Mouse (Mus musculus): Measurements from ENCODE around the gene Kif19a. TPM values are rescaled to one million over a fixed set of nuclear protein-coding genes. Genes with fewer than 3 reads are reported as not detected.

Kif19a gene
- total RNA-seq, 2 experiments from 2014 or later, result 0.42 to 1.3 TPM

DNA sequence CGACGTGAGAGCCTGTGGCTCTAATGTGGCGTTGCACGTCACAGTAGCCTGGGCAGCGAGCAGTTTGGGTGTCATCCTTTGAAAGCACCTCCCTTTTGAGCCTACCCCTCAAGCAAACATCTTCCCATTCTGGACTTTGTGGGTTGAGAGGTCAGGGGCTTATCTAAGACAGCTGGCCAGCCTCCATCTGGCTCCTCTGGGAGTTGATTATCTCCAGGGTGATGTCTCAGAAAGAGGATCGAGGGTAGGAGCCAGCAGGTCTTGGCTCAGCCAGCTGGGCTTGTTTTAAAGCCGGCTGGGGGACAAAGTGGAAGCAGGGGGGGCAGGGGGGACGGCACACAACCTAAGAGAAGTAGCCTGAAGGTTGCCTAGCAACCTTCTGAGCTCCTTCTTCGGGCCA, 14.9 kb downstream of the Kif19a start:
- DNase-seq, result peak; percentile 58 to 65

DNA sequence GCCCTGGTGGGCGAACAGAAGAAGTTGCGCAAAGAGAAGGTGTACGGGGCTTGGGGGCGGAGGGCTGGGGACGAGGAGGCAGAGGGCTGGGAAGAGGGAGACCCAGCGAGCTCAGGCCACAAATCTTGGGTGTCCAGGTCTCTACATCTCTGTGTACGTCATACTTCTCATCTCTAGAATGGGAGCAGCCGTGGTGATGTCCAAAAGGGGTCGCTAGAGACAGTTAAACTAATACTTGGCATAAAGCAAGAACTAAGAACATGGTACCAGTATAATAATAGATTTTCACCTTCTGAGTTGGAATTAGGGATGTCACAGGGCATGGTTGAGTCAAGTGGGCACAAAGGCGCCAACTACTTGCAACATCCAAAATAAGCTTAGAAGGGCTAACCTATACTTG, 20.7 kb downstream of the Kif19a start:
- DNase-seq, result no peak

DNA sequence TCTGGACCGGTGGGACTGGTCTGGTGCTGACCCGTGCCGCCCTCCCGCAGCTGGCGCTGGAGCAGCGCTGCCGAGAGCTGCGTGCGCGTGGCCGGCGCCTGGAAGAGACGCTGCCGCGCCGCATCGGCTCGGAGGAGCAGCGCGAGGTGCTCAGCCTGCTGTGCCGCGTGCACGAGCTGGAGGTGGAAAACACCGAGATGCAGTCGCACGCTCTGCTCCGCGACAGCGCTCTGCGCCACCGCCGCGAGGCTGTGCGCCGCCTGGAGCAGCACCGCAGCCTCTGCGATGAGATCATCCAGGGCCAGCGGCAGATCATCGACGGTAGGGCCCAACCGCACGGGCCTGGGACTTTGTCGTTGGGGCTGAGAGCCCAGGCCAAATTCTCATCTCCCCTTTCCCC, 21.1 kb downstream of the Kif19a start:
- no peak for DNase-seq

DNA sequence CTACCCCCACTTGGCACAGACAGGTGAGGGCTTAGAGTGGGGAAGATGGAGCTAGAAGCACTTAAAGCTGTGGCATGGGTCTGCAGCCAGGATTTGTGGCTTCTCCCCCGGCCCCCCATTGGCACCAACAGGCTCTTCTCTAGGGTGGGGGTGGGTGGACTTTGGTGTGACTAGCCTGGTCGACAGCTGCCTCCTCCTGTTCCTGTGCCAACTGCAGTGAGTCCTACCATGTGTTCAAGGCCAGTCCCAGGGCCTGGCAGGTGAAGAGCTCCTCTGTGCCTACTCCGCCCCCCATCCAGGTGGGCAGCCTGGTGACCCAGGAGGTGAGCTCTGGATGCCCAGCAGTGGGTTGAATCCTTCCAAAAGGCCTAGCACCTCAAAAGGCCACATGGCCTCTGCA, 22.4 kb downstream of the Kif19a start:
- DNase-seq, result no peak

DNA sequence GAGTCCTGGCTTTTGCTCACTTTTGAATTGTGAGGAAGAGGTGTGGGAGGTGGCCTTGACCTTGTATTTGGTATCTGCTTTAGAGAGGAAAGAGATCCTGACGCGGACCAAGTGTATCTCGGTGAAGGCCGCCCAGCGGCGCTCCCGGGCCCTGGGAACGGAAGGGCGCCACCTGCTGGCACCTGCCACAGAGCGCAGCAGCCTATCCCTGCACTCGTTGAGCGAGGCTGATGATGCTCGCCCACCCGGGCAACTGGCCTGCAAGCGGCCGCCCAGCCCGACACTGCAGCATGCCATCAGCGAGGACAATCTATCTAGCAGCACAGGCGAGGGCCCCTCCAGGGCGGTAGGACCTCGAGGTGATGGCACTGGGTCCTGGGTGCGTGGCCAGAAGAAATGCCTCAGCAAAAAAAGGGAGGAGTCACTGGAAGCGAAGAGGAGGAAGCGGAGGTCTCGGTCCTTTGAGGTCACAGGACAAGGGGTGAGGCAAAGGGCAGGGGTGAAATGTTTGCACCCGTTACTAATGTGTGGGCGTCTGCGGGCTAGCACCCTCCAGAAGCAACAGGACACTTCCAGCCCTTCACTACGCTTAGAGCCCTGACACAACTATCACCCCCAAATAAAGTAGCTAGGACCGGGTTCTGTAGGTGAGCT, 24.0 kb downstream of the Kif19a start:
- peak; percentile 79 to 87 for DNase-seq

DNA sequence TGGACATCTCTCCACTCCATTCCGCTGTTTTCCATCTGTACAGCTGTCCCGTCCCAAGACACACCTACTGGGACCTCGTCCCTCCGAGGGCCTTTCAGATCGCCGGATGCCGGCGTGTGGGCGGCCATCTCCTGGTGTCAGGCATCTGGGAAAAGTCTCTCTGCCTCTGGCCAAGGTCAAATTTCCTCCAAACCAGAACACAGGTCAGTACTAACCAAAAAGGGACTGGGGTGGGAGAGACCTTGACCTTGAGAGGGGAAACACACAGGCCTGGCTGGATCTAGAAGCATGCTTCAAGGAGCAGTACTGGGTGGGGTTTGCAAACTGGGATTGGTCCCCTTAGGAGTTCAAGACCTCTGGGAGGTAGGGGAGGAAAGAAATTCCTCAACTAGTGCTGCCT, 24.5 kb downstream of the Kif19a start:
- no peak for DNase-seq

DNA sequence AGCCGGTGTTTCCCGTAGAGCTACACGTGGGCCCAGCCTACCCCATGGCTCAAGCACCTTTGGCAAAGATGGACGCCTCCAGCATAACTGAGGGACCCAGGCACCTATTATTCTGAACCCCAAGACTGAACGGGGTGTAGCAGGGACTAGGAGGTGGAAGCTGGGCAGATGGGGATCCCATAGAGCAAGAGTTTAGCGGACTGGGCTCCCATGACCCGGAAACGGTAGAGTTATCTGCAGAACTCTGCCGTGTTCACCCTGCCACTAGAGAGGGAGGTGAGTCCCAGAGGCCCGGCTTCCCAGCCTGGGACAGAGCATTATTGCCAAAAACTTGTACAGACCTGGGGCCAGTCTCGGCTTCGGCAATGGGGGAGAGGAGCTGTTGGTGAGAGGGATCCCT, 25.0 kb downstream of the Kif19a start:
- no peak for DNase-seq

DNA sequence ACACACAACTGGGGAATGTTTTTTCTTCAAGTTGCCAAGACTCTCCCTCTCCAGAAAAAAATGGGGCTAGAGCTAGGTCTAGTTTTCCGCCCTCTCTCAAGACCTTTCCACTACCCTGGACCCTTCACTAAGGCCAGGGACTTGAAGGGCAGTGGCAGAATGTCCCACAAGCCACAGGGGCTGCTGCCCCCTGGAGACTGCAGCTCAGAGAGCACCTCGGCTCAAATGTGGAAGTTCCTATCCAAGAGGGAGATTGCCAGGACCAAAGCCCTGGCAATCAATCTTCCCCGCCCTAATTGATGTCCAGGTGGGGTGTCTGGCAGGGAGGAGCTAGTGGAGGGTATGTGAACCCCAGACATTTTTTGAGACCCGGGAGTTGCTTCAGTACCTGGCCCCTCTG, 25.7 kb downstream of the Kif19a start:
- no peak for DNase-seq

DNA sequence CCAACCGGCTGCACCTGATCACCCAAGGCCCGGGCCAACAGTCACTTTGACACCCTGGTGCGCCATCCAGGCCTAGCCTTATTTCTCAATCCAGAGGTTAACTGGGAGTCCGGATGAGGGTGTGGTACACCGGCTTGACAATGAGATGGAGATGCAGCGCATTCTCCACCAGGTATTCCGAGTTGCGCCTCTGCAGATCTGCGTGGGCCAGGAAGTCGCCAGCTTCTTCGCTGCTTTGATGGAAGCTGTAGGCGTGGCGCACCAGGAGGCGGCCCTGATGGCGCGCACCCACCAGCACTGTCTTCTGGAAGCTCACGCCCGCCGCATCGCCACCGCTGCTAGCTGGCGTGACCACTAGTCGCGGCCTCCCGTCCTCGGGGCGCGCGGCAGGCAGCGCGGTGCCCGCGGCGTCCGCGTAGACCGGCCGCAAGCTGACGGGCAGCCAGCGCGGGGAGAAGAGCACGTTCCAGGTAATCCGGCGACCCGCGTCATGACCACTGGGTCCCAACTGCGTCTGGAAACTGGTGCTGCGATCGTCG, 26.2 kb downstream of the Kif19a start:
- no peak for DNase-seq

DNA sequence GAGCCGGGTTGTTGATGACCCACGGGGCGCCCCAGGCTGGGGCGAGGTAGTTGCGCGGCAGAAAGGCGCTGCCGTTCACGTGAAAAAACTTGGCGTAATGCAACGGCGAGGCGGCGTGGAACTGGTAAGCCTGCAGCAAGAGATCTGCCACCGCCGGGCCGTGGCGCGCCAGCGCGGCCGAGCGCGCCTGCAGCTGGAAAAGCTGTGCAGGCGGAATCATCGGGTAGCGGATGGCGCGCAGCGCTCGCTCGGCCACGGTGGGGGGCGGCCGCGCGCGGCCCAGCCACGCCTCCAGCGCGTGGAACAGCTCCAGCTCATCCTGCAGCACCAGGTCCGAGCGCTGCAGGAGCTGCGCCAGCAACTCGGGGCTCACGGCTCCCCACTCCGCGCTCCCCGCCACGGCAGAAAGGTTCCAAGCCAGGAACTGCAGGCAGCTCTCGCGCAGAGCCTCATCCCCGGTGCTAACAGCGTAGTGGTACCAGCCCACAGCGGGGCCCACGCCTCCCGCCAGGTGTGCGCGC, 26.8 kb downstream of the Kif19a start:
- DNase-seq, result no peak

DNA sequence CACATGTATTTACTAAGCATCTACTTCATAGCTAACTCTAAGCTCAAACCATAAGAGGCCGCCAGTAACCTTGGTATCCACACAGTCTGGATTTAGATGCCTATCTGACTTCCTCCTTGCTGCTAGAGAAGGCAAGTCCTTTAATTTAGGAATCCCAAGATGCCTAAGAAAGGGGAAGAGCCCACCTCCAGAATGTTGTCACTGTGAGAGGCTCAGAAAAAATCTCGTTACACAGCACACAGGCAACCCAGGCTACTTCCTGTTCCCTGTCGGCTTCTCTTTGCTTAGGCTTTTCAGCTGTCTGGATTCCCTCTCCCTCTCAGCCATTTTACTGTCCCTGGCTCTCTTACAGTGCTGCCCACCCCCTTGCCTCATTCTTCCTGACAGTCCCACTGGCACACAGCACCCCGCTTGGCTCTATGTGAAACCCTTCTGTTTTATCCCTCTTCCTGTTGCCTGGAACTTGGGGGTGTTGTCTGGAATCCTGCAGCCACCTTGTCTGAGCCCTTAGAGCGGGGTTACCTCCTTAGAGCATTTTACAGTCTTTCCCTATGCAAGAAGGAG, 27.8 kb downstream of the Kif19a start:
- no peak for DNase-seq

DNA sequence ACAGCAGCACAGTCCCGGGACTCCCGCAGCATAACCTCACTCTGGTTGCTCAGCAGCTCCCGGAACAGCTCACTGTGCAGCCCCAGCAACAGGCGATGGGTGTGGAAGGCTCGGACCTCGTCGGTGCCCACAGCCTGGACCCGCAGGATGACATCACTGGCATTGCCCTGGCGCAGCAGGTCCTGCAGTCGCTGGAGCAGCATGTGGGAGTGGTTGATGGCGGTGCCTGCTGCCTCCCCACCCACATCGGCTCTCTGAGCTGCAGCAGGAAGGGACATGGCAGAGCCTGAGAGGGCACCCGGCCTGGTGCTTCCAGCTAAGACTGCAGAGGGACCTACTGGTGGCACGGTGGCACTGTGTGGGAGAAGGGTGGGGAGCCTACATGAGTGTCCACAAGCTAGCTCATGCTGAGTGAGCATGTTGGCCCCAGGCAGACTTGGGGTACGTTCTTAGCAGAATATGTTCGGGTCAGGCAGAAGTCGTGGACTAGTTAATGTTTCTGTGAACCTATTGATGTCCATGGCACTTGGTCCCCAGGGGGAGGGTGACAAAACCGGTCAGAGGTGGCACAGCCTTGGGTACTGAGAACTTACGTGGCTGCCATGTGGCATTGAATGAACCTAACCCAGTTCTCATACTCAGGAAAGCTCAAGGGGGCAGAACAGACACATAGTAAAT, 28.8 kb downstream of the Kif19a start:
- DNase-seq, result no peak

DNA sequence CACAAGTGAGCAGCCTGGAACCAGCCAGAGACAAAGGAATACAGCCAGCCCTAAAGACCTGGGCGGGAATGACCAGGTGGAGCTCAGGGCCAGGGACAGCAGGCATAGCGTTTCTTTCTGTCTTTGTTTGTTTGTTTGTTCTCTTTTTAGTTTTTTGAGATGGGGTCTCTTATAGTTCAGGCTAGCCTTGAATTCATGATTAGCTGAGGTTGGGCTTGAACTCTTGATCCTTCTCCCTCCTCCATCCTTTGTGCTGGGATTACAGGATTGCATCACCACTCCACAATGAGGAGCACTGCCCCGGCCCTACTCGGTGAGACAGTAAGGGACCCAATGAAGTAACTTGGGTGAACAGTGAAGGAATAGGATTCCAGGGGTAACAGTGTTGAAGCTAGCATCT, 29.5 kb downstream of the Kif19a start:
- DNase-seq, result no peak

DNA sequence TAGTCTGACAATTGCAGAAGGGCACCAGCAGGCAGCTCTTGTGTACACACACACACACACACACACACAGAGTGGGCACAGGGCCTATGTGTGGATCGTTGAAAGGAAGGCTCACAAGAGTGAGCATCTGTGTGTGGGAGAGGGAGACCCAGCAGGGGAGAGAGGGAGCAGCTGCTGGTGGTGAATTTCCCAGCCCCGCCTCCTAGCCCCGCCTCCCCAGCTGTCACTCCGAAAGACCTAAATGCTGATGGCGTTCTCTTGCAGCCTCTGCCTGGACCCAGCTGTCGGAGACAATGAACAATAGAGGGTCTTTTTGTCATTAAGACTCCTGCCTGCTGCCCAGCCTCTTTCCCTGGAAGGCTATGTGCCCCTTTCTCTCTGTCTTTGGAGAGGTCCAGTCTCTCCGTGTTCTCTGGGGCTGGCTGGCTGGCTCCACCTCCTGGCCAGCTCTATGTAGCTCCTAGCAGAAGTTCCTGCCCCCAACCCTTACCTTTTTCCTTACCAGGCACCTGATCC, 30.1 kb downstream of the Kif19a start:
- peak; percentile 33 to 67 for DNase-seq

DNA sequence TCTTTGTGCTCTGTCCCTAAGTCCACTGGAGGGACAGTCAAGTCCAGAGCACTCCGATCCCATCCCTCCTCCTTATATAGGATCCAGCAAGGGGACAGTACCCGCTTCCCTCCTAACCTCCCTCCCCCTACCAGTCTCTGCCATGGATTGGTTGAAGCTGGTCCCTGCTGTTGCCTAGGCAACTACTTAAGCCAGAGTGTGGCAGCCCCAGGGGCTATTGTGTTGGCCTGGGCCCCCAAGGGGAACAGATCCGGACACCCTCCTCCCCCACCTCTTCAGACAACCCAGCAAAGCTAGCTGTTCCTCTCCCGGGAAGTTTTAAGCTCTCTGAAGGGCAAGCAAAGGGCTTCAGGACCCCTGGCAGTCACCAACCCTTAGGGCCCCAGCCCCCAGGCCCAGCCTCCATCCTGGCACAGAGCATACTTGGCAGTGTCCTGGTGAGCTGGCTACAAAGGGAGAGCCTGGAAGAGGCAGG, 30.7 kb downstream of the Kif19a start, which contains the start of gene Btbd17:
TSS of gene Btbd17 (minus strand) at position 98 of the 475 bp plus-strand sequence.
- no peak for DNase-seq

DNA sequence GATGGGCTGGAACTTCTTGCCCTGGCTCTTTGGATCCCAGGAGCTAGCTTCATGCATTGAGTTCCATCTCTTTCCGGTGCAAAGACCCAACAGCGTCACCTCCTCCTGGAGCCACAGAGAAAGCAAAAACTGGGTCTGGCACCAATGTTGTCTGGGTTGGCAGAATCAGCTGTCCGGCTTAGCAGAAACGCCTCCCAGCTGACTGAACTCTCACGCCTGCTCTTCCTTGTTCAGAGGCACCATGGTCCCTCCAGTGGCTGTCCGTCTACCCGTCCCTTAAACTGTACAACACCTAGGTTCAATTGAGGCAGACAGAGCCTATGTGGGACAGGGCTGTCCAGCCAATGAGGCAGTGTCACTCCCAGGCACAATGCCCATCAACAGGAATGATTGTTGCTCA, 32.0 kb downstream of the Kif19a start:
- no peak for DNase-seq

DNA sequence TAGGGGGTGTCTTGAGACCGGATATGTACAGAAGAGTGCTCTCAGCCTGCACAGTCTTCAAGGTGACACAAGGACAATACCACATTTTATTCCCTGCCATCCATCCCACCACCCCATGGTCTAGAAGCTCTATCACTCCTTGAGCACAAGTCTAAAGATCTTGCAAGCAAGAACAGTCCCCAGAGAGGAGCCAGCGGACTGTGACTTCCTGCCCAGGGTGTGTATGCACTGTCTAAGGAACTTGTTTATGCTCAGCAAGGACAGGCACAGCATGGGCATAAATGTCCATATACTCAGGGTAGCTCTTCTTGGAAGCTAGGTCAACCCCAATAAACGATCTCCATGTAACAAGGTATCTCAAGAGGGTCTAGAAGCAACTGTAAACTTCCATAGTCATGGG, 32.8 kb downstream of the Kif19a start:
- no peak for DNase-seq

DNA sequence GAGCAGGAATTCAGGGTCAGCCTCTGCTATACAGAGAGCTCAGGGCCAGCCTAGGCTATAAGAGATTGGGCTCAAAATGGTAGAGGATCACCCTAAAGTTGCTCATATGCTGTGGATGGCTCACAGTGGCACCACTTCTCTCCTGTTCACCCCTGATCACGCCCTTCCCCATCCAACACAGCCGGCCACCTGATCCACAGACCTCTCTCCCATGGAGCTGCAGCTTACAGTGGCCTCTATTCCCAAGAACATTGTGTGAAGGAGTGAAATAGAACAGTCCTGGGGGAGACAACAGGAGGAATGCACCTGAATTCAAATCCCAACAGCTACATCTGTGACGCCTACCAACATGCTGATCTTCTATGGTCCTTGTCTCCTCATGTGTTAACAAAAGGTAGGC, 33.4 kb downstream of the Kif19a start, which contains the start of gene Gpr142:
TSS of gene Gpr142 (plus strand) at position 301 of the 400 bp plus-strand sequence.
- no peak for DNase-seq

DNA sequence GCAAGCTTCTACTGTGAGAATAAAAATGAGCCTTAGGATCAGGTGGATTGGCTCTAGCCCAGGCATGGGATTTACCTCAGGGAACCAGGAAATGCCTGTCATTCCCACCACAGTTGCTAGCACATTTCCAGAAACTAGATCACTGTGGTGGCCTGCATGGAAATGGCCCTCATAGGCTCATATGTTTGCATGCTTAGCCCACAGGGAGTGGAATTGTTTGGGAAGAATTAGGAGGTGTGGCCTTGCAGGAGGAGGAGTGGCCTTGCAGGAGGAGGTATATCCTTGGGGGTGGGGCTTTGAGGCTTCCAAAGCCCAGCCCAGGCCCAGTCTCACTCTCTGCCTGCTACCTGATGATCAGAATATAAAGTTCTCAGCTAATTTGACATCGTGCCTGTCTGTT, 36.7 kb downstream of the Kif19a start:
- no peak for DNase-seq

DNA sequence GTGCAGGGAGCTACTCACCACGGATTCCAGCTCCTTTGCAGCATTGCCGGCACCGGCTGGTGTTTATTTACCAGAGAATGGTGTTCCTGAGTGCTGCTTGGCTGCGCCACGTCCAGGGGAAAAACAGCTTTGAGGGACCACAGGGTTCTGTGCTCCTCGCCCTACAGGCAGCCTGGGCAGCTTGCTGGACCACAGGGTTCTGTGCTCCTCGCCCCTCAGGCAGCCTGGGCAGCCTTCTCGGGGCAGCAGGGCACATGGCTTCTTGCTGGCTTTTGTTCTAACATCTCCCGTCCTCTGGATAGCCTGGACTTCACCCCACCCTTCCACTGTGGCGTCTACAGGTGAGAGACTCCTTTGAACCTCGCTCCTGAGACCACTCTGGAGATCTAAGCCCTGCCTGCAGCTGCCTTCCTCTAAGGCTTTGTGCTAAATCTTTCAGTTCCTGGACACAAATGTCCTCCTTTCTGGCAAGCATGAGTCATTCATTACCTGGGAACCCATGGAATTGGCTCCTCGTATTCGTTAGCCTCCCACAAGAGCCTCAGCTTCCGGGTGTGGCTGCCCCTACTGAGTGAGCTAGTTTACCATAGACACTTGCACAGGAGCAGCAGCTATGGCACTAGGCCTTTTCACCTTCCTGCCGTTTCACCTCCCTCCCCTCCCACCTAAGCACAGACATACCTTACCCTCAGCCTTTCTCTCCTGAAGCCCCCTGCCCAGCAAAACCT, 37.5 kb downstream of the Kif19a start:
- no peak for DNase-seq

DNA sequence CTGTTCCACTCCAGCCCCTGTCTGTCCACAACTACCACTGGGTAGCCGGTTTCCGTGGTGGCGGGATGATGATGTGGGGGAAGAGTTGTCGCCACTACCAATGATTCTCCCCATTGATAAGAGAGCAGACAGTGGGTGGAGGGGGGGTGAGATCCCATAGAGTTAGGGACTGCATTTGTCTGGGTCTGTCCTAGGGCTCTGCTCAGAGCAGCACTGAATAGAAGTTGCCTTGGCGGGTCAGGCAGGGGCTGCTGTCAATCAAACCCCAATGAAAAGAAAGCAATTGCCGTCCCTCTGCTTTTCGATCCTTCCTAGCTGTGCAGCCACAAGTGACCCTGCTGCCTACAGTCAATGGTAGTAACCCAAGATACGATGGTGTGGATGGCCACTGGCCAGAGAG, 38.8 kb downstream of the Kif19a start:
- DNase-seq, result no peak

DNA sequence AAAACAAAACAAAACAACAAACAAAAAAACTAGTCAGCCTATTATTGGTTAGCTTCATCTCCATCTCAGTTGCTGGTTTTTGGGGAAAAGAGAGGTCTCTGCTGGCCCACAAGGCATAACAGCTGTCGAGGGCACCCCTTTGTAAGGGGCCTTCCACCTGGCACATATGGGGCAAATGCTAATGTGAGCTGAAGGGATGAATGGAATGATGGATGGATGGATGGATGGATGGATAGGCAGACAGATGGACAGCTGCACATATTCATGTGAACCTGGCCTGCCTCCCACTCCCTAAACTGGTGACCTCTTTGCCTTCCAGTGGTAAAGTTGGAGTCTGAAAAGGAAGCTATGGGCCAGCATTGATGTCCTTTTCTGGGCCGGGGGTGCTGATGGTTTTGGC, 41.8 kb downstream of the Kif19a start:
- no peak for DNase-seq

All from heart, adult 18-20 months (tissue).